ENCODE assay signal across 12 mouse cellular contexts in the genomic region with DNA sequence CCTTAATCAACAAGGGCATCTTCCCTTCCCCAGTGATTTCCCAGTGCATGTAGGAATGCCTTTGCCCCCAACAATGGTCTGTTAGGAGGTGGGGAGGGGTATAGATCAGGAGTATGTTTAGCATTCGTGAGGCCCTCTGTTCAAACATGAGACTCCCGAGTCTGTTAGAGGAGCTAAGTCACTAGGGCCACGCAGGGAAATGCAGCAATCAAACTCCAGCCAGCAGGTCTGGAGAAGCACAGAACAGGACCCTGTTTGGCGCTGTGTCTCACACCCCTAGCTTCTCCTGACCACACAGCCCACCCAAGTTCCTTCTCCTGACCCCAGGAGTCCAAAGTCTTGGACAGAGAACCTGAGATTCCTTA.
DNase-seq lines count a peak whose midpoint lies in the region; ATAC-seq and TF ChIP-seq lines count a peak whose summit lies in the region.
"Had no signal": no experiment of that assay in that cellular context is flagged by ENCODE, and none has a peak within 500 bp of the region (broad histone marks: within the 10 kb centered on the region; RNA-seq: fewer than 3 reads in every experiment).

No protein-coding gene starts in this region.

- no peaks in the 10 kb centered on the region for H3K27me3 ChIP-seq in heart, embryonic 14.5 days (ENCODE audit: control insufficient read depth, insufficient read depth, low read length)
- H3K27me3 ChIP-seq in lung, embryonic 15.5 days: no peaks in the 10 kb centered on the region
- H3K27me3 ChIP-seq in intestine, embryonic 14.5 days (replicated peaks; ENCODE audit: control insufficient read depth, insufficient read depth, low read length): no peaks in the 10 kb centered on the region

- TF ChIP-seq CTCF in cortical plate, adult 2 months (IDR thresholded peaks at IDR 0.05; ENCODE audit: extremely low read depth, insufficient read depth, low read length): no peak

- TF ChIP-seq POLR2A in cortical plate, adult 2 months (IDR thresholded peaks at IDR 0.05; ENCODE audit: extremely low read depth, insufficient read depth, low read length): no peak

- H3K27ac ChIP-seq in heart, embryonic 14.5 days (replicated peaks in 1 of 2; ENCODE audit: control insufficient read depth in 1 of 2, insufficient read depth in 1 of 2, low read depth in 2 of 2, low read length in 2 of 2): peak overlapping the region; percentile 81 to 82
- peak overlapping the region; percentile 29; the same call in 1 of the 2 replicates for H3K27ac ChIP-seq in lung, embryonic 15.5 days
- H3K27ac ChIP-seq in cortical plate, adult 2 months (ENCODE audit: insufficient read depth, low read length): 0 out of 2 replicates have a peak overlapping the region, but pooled peaks have one; percentile 70
- peak overlapping the region; percentile 54; the same call in 1 of the 2 replicates for H3K27ac ChIP-seq in intestine, embryonic 14.5 days (ENCODE audit: low read depth)
- H3K27ac ChIP-seq: liver, embryonic 15.5 days had no signal

- WGBS in heart, embryonic 14.5 days: 44% methylated on average over 4 of the region's 4 CpGs
- 42% methylated on average over 4 of the region's 4 CpGs for WGBS in lung, embryonic 15.5 days
- WGBS in intestine, embryonic 14.5 days: 32% methylated on average over 4 of the region's 4 CpGs

- H3K9ac ChIP-seq in heart, embryonic 14.5 days (ENCODE audit: low read length): no peak overlapping the region
- H3K9ac ChIP-seq in lung, embryonic 15.5 days: no peak overlapping the region
- H3K9ac ChIP-seq in intestine, embryonic 14.5 days (ENCODE audit: low read length): no peak overlapping the region
- H3K9ac ChIP-seq: liver, embryonic 15.5 days had no signal

- DNase-seq in heart, adult 9 months (ENCODE audit: low spot score in 2 of 2): no peak
- no peak for DNase-seq in lung, postnatal 14 days
- no peak for DNase-seq in intestine, embryonic 14.5 days (ENCODE audit: low spot score)
- DNase-seq in natural killer cell, adult 2 months (ENCODE audit: low spot score in 2 of 2): no peak
- no peak for DNase-seq in left cerebral cortex, postnatal 36 days (ENCODE audit: low spot score in 2 of 2)
- DNase-seq: cerebellum, adult 9-11 months; kidney, adult 9 months had no signal

- no peak overlapping the region for H3K4me3 ChIP-seq in heart, embryonic 14.5 days (ENCODE audit: control insufficient read depth in 1 of 2, insufficient read depth in 1 of 2, low read depth in 1 of 2, low read length in 2 of 2)
- no peak overlapping the region for H3K4me3 ChIP-seq in lung, embryonic 15.5 days
- no peak overlapping the region for H3K4me3 ChIP-seq in cortical plate, adult 2 months (ENCODE audit: insufficient read depth, low read length)
- H3K4me3 ChIP-seq in intestine, embryonic 14.5 days (ENCODE audit: low read depth, low read length): no peak overlapping the region
- H3K4me3 ChIP-seq: erythroblast, embryonic 14.5 days; liver, embryonic 15.5 days had no signal

- no peak overlapping the region for H3K4me2 ChIP-seq in heart, embryonic 14.5 days (ENCODE audit: low read length)
- H3K4me2 ChIP-seq in lung, embryonic 15.5 days: no peak overlapping the region
- H3K4me2 ChIP-seq in intestine, embryonic 14.5 days (ENCODE audit: low read length): no peak overlapping the region
- H3K4me2 ChIP-seq: liver, embryonic 15.5 days had no signal

- intact Hi-C loops in left cerebral cortex, postnatal 36 days (cut with DNase I): no loop called here

- H3K4me1 ChIP-seq in heart, embryonic 14.5 days (ENCODE audit: control insufficient read depth in 2 of 2, insufficient read depth in 2 of 2, low read length in 2 of 2): peaks cover 34 to 53% of the 10 kb centered on the region in 2 experiments
- peaks cover 27% of the 10 kb centered on the region for H3K4me1 ChIP-seq in lung, embryonic 15.5 days
- H3K4me1 ChIP-seq in cortical plate, adult 2 months (ENCODE audit: control insufficient read depth, insufficient read depth, low read length): no peaks in the 10 kb centered on the region
- peaks cover 52% of the 10 kb centered on the region for H3K4me1 ChIP-seq in intestine, embryonic 14.5 days (replicated peaks; ENCODE audit: control insufficient read depth, insufficient read depth, low read length)
- H3K4me1 ChIP-seq: liver, embryonic 15.5 days had no signal

- no peaks in the 10 kb centered on the region for H3K9me3 ChIP-seq in heart, embryonic 14.5 days (ENCODE audit: control insufficient read depth, low read length)
- H3K9me3 ChIP-seq in lung, embryonic 15.5 days: no peaks in the 10 kb centered on the region
- no peaks in the 10 kb centered on the region for H3K9me3 ChIP-seq in intestine, embryonic 14.5 days (ENCODE audit: control insufficient read depth, low read length)
- H3K9me3 ChIP-seq: liver, embryonic 15.5 days had no signal

- H3K36me3 ChIP-seq in heart, embryonic 14.5 days (ENCODE audit: control insufficient read depth, insufficient read depth, low read length): no peaks in the 10 kb centered on the region
- H3K36me3 ChIP-seq in lung, embryonic 15.5 days: no peaks in the 10 kb centered on the region
- no peaks in the 10 kb centered on the region for H3K36me3 ChIP-seq in intestine, embryonic 14.5 days (ENCODE audit: control insufficient read depth, insufficient read depth, low read length)
- H3K36me3 ChIP-seq: liver, embryonic 15.5 days had no signal

- ATAC-seq in heart, embryonic 14.5 days (ENCODE audit: insufficient number of reproducible peaks, insufficient read depth, low FRiP score, low read depth): no peak
- no peak for ATAC-seq in lung, embryonic 15.5 days (ENCODE audit: borderline replicate concordance, extremely low read depth, low FRiP score, low TSS enrichment)
- no peak for ATAC-seq in intestine, embryonic 14.5 days (replicated peaks; ENCODE audit: low FRiP score, low TSS enrichment, low read depth)

Comparison
In these comparisons a context has a peak if more than half of its experiments do, and no peak if none do; other contexts are left out.
1. H3K27ac ChIP-seq: peak in every context shown above with its lines; median percentile 82 in heart, embryonic 14.5 days; 70 in cortical plate, adult 2 months; 54 in intestine, embryonic 14.5 days; 29 in lung, embryonic 15.5 days.